Mouse (Mus musculus) embryonic fibroblast, embryonic 13.5 days (primary cell): Measurements from ENCODE around the gene Inpp5a.

Source experiments
- CTCF ChIP-seq: IDR thresholded peaks from 2 replicates; pipeline ENCODE4 v1.5.1; 2011; ENCODE audit warnings: mild to moderate bottlenecking, control low read depth, low read length, moderate library complexity, borderline replicate concordance; ENCODE audit not compliant: insufficient read depth
- POLR2A ChIP-seq: IDR thresholded peaks from 2 replicates; pipeline ENCODE4 v1.6.1; 2011; ENCODE audit warnings: low read depth, mild to moderate bottlenecking, control low read depth, low read length, moderate library complexity

GRCm38 (mm10) chr7:139452199-139452598 is 63.3 kb downstream of the Inpp5a start:
- TF ChIP-seq CTCF (no peak), POLR2A (no peak)
